Mouse (Mus musculus) intestine, embryonic 14.5 days (tissue): ENCODE results near the gene Uhrf1bp1. TPM values are rescaled to one million over a fixed set of nuclear protein-coding genes. Genes with fewer than 3 reads are reported as not detected.

Source experiments
- ATAC-seq: fragments of 200-750 bp; cut with Nextera tagmentation; replicated peaks from 2 replicates; pipeline ENCODE4 v1.8.0; 2017; ENCODE audit warnings: low read depth, moderate number of reproducible peaks, moderate TSS enrichment, moderate library complexity; ENCODE audit not compliant: low FRiP score, low TSS enrichment
- DNase-seq: peaks from one replicate; pipeline ENCODE4 v3.0.0-alpha.2; 2018; ENCODE audit warnings: low spot score
- H3K27ac ChIP-seq: fragments of 300-500 bp; sonication (generic); 2 replicates; pipeline ENCODE4 v1.5.1; 2014; ENCODE audit warnings: low read depth, mild to moderate bottlenecking, control low read depth
- H3K27me3 ChIP-seq: fragments of 300-500 bp; sonication (generic); replicated peaks from 2 replicates; pipeline ENCODE4 v1.6.1; 2014; ENCODE audit warnings: low read length, control low read depth; ENCODE audit not compliant: control insufficient read depth, insufficient read depth
- H3K36me3 ChIP-seq: fragments of 300-500 bp; sonication (generic); 2 replicates; pipeline ENCODE4 v1.6.1; 2014; ENCODE audit warnings: low read length, control low read depth; ENCODE audit not compliant: control insufficient read depth, insufficient read depth
- H3K4me1 ChIP-seq: fragments of 300-500 bp; sonication (generic); replicated peaks from 2 replicates; pipeline ENCODE4 v1.6.1; 2014; ENCODE audit warnings: low read length, control low read depth, mixed read lengths; ENCODE audit not compliant: control insufficient read depth, insufficient read depth
- H3K4me2 ChIP-seq: fragments of 300-500 bp; sonication (generic); 2 replicates; pipeline ENCODE4 v1.6.1; 2014; ENCODE audit warnings: low read length
- H3K4me3 ChIP-seq: fragments of 300-500 bp; sonication (generic); 2 replicates; pipeline ENCODE4 v1.5.1; 2014; ENCODE audit warnings: low read depth, low read length, control low read depth, mixed read lengths
- H3K9ac ChIP-seq: fragments of 300-500 bp; sonication (generic); 2 replicates; pipeline ENCODE4 v1.6.1; 2014; ENCODE audit warnings: mild to moderate bottlenecking, low read length
- H3K9me3 ChIP-seq: fragments of 300-500 bp; sonication (generic); 2 replicates; pipeline ENCODE4 v1.6.1; 2016; ENCODE audit warnings: low read length, control low read depth; ENCODE audit not compliant: control insufficient read depth
- WGBS: fragments of 180-500 bp; shearing (Covaris S2); extraction: QIAGEN DNeasy Blood & Tissue Kit; methylation state at CpG from one replicate; pipeline ENCODE4 v1.1.7; 2014; 5-methylcytosine and 5-hydroxymethylcytosine counted together
- polyA plus RNA-seq: library from polyadenylated mRNA; unstranded; fragments of >200 nt; fragmentation: Nextera tagmentation; extraction: Ambion mirVana; gene quantifications from 2 replicates; pipeline ENCODE4 v1.2.1, GENCODE M21; 2014

Uhrf1bp1 gene
- polyA plus RNA-seq, 1 experiment from 2014 or later: 5.8 TPM

GRCm38 (mm10) chr17:27886499-27887210 lies 30.4 kb downstream of the Uhrf1bp1 start:
- no peak overlapping the region for H3K4me2 ChIP-seq
- WGBS: 82% methylated on average over 19 of the region's 19 CpGs
- DNase-seq (no peak), ATAC-seq (no peak)
- no peaks in the 10 kb centered on the region for H3K4me1 ChIP-seq
- H3K9ac ChIP-seq: no peak overlapping the region
- no peaks in the 10 kb centered on the region for H3K9me3 ChIP-seq
- H3K27ac ChIP-seq: no peak overlapping the region
- H3K27me3 ChIP-seq: no peaks in the 10 kb centered on the region
- no peak overlapping the region for H3K4me3 ChIP-seq
- H3K36me3 ChIP-seq: peaks cover 63% of the 10 kb centered on the region

- peaks cover 8% of the 10 kb centered on the region for H3K4me1 ChIP-seq
- no peaks in the 10 kb centered on the region for H3K27me3 ChIP-seq
- DNase-seq: peak; percentile 98
- H3K4me3 ChIP-seq: peak overlapping the region; percentile 97
- no peaks in the 10 kb centered on the region for H3K9me3 ChIP-seq
- peaks cover 25% of the 10 kb centered on the region for H3K36me3 ChIP-seq
- under 1% methylated on average over 45 of the region's 45 CpGs for WGBS
- H3K27ac ChIP-seq: peak overlapping the region; percentile 69
- H3K4me2 ChIP-seq: peak overlapping the region; percentile 84
- H3K9ac ChIP-seq: peak overlapping the region; percentile 74
- peak; percentile 67 for ATAC-seq
Observed at GRCm38 (mm10) chr17:27907512-27908205, 51.4 kb downstream of the Uhrf1bp1 start.

- under 1% methylated on average over 12 of the region's 12 CpGs for WGBS
- H3K27me3 ChIP-seq: no peaks in the 10 kb centered on the region
- peak overlapping the region; percentile 97 for H3K4me3 ChIP-seq
- DNase-seq (no peak), ATAC-seq (no peak; the same call in 1 of the 2 replicates)
- H3K4me1 ChIP-seq: peaks cover 8% of the 10 kb centered on the region
- H3K9me3 ChIP-seq: no peaks in the 10 kb centered on the region
- peak overlapping the region; percentile 85 for H3K27ac ChIP-seq
- H3K36me3 ChIP-seq: peaks cover 22% of the 10 kb centered on the region; the same call in 1 of the 2 replicates
- peak overlapping the region; percentile 84 for H3K4me2 ChIP-seq
- peak overlapping the region; percentile 75 for H3K9ac ChIP-seq
Observed at GRCm38 (mm10) chr17:27908206-27908887, 52.1 kb downstream of the Uhrf1bp1 start.

GRCm38 (mm10) chr17:27908888-27909621 lies 52.8 kb downstream of the Uhrf1bp1 start, which contains the start of gene Anks1:
Gene Anks1 (plus strand): TSS chr17:27909306.
- Histone ChIP-seq H3K27ac (peak within 1 kb of the TSS; percentile 85), H3K36me3 (peaks cover 15% of the 10 kb centered on the region; the same call in 1 of the 2 replicates), H3K4me1 (peaks cover 8% of the 10 kb centered on the region), H3K9me3 (no peaks in the 10 kb centered on the region), H3K27me3 (no peaks in the 10 kb centered on the region), H3K9ac (peak within 1 kb of the TSS; percentile 75), H3K4me3 (peak within 1 kb of the TSS; percentile 97), H3K4me2 (peak within 1 kb of the TSS; percentile 84)
- WGBS: under 1% methylated on average over 78 of the region's 78 CpGs
- ATAC-seq: peak; percentile 83
- DNase-seq: peak; percentile 95

GRCm38 (mm10) chr17:27909622-27910500 lies 53.6 kb downstream of the Uhrf1bp1 start, which contains the start of gene Taf11:
Gene Taf11 (minus strand): TSS chr17:27909844.
- peak within 1 kb of the TSS; percentile 75 for H3K9ac ChIP-seq
- ATAC-seq (peak; percentile 54), DNase-seq (peak; percentile 81)
- H3K4me3 ChIP-seq: peak within 1 kb of the TSS; percentile 97
- peaks cover 8% of the 10 kb centered on the region for H3K4me1 ChIP-seq
- no peaks in the 10 kb centered on the region for H3K9me3 ChIP-seq
- H3K27ac ChIP-seq: peak within 1 kb of the TSS; percentile 85
- no peaks in the 10 kb centered on the region for H3K27me3 ChIP-seq
- H3K4me2 ChIP-seq: peak within 1 kb of the TSS; percentile 84
- H3K36me3 ChIP-seq: peaks cover 9% of the 10 kb centered on the region; the same call in 1 of the 2 replicates
- WGBS: 2% methylated on average over 51 of the region's 53 CpGs

- Histone ChIP-seq H3K27me3 (no peaks in the 10 kb centered on the region), H3K4me2 (no peak overlapping the region), H3K27ac (no peak overlapping the region), H3K4me3 (no peak overlapping the region), H3K4me1 (peaks cover 8% of the 10 kb centered on the region), H3K36me3 (0 out of 2 replicates have a peak, but pooled peaks cover 4% of the 10 kb centered on the region), H3K9me3 (no peaks in the 10 kb centered on the region), H3K9ac (no peak overlapping the region)
- 91% methylated on average over 7 of the region's 7 CpGs for WGBS
- DNase-seq (no peak), ATAC-seq (no peak)
Observed at GRCm38 (mm10) chr17:27911371-27911770, 55.1 kb downstream of the Uhrf1bp1 start.

- Histone ChIP-seq H3K27me3 (no peaks in the 10 kb centered on the region), H3K9me3 (no peaks in the 10 kb centered on the region), H3K27ac (no peak overlapping the region), H3K4me3 (no peak overlapping the region), H3K9ac (no peak overlapping the region), H3K36me3 (0 out of 2 replicates have a peak, but pooled peaks cover 4% of the 10 kb centered on the region), H3K4me1 (peaks cover 8% of the 10 kb centered on the region), H3K4me2 (no peak overlapping the region)
- DNase-seq (no peak), ATAC-seq (no peak)
- WGBS: 57% methylated on average over 4 of the region's 4 CpGs
Observed at GRCm38 (mm10) chr17:27914742-27915141, 58.5 kb downstream of the Uhrf1bp1 start.
